Mouse (Mus musculus) intestine, embryonic 14.5 days (tissue): ENCODE measurements around the gene Tbck. TPM values are rescaled to one million over a fixed set of nuclear protein-coding genes. Genes with fewer than 3 reads are reported as not detected.

ENCODE experiments used
- ATAC-seq: fragments of 200-750 bp; cut with Nextera tagmentation; replicated peaks from 2 replicates; pipeline ENCODE4 v1.8.0; 2017; ENCODE audit warnings: low read depth, moderate number of reproducible peaks, moderate TSS enrichment, moderate library complexity; ENCODE audit not compliant: low FRiP score, low TSS enrichment
- DNase-seq: peaks from one replicate; pipeline ENCODE4 v3.0.0-alpha.2; 2018; ENCODE audit warnings: low spot score
- H3K27ac ChIP-seq: fragments of 300-500 bp; sonication (generic); 2 replicates; pipeline ENCODE4 v1.5.1; 2014; ENCODE audit warnings: low read depth, mild to moderate bottlenecking, control low read depth
- H3K27me3 ChIP-seq: fragments of 300-500 bp; sonication (generic); replicated peaks from 2 replicates; pipeline ENCODE4 v1.6.1; 2014; ENCODE audit warnings: low read length, control low read depth; ENCODE audit not compliant: control insufficient read depth, insufficient read depth
- H3K36me3 ChIP-seq: fragments of 300-500 bp; sonication (generic); 2 replicates; pipeline ENCODE4 v1.6.1; 2014; ENCODE audit warnings: low read length, control low read depth; ENCODE audit not compliant: control insufficient read depth, insufficient read depth
- H3K4me1 ChIP-seq: fragments of 300-500 bp; sonication (generic); replicated peaks from 2 replicates; pipeline ENCODE4 v1.6.1; 2014; ENCODE audit warnings: low read length, control low read depth, mixed read lengths; ENCODE audit not compliant: control insufficient read depth, insufficient read depth
- H3K4me2 ChIP-seq: fragments of 300-500 bp; sonication (generic); 2 replicates; pipeline ENCODE4 v1.6.1; 2014; ENCODE audit warnings: low read length
- H3K4me3 ChIP-seq: fragments of 300-500 bp; sonication (generic); 2 replicates; pipeline ENCODE4 v1.5.1; 2014; ENCODE audit warnings: low read depth, low read length, control low read depth, mixed read lengths
- H3K9ac ChIP-seq: fragments of 300-500 bp; sonication (generic); 2 replicates; pipeline ENCODE4 v1.6.1; 2014; ENCODE audit warnings: mild to moderate bottlenecking, low read length
- H3K9me3 ChIP-seq: fragments of 300-500 bp; sonication (generic); 2 replicates; pipeline ENCODE4 v1.6.1; 2016; ENCODE audit warnings: low read length, control low read depth; ENCODE audit not compliant: control insufficient read depth
- WGBS: fragments of 180-500 bp; shearing (Covaris S2); extraction: QIAGEN DNeasy Blood & Tissue Kit; methylation state at CpG from one replicate; pipeline ENCODE4 v1.1.7; 2014; 5-methylcytosine and 5-hydroxymethylcytosine counted together
- polyA plus RNA-seq: library from polyadenylated mRNA; unstranded; fragments of >200 nt; fragmentation: Nextera tagmentation; extraction: Ambion mirVana; gene quantifications from 2 replicates; pipeline ENCODE4 v1.2.1, GENCODE M21; 2014

The Tbck gene
- polyA plus RNA-seq, 1 experiment from 2014 or later = 17.6 TPM

DNA sequence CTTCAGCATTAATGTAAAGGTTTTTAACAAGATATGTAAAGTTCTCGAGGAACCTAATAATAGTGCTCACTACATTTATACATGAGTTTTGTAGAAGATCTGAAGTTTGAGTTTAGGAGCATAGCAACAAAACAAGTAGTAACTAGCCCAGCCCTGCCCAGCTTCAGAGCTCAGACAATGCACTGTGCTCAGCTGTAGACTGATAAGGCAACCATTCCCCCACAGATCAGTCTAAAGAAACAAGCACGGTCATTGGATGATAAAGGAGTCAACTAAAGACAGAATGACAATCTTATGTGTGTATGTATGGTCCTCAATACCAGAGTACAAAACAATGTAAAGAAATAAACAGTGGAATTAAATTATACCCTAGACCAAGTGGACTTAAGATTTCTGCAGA, 135.5 kb downstream of the Tbck start:
- Histone ChIP-seq H3K9me3 (no peaks in the 10 kb centered on the region), H3K36me3 (peaks cover 4% of the 10 kb centered on the region), H3K27me3 (no peaks in the 10 kb centered on the region), H3K27ac (no peak overlapping the region), H3K9ac (no peak overlapping the region), H3K4me2 (no peak overlapping the region), H3K4me1 (no peaks in the 10 kb centered on the region), H3K4me3 (no peak overlapping the region)
- DNase-seq (no peak), ATAC-seq (no peak)
- WGBS = 86% methylated on average over 2 of the region's 2 CpGs

DNA sequence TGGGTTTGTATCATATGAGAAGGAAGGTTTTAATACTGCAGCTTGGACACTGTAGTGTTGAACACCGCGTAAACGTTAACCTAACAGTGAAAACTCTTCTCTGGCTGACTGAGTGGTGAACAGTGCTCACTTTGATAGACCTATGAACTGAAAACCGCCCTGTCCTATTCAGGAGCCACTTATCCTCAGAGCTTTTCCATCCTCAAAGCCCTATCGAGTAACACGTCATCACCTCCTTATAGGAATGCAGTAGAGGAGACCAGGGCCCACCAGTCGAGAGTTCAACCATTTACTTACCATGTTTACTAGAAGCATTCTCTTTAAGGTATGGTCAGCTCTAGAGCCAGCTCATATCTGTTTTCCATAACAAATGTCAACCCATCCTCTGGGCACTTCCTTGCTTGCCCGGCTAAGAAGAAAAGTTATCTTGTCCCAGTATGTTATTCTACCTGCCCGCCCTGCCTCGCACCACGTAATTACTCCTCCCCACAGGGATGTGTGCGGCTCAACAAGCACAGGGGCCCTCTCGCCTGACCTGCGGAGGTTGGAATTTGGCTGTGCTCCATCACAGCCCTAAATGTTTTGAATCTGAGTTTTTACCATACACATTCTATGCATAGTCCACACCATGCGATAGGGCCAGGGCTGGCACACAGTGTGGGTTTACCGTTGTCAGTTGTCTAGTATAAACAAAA, 147.4 kb downstream of the Tbck start:
- Histone ChIP-seq H3K4me3 (no peak overlapping the region), H3K4me2 (no peak overlapping the region), H3K9me3 (no peaks in the 10 kb centered on the region), H3K9ac (no peak overlapping the region), H3K27ac (no peak overlapping the region), H3K4me1 (no peaks in the 10 kb centered on the region), H3K36me3 (peaks cover 9% of the 10 kb centered on the region; the same call in 1 of the 2 replicates), H3K27me3 (no peaks in the 10 kb centered on the region)
- 62% methylated on average over 16 of the region's 16 CpGs for WGBS
- DNase-seq (no peak), ATAC-seq (0 out of 2 replicates have a peak, but pooled peaks have one; percentile 43)

DNA sequence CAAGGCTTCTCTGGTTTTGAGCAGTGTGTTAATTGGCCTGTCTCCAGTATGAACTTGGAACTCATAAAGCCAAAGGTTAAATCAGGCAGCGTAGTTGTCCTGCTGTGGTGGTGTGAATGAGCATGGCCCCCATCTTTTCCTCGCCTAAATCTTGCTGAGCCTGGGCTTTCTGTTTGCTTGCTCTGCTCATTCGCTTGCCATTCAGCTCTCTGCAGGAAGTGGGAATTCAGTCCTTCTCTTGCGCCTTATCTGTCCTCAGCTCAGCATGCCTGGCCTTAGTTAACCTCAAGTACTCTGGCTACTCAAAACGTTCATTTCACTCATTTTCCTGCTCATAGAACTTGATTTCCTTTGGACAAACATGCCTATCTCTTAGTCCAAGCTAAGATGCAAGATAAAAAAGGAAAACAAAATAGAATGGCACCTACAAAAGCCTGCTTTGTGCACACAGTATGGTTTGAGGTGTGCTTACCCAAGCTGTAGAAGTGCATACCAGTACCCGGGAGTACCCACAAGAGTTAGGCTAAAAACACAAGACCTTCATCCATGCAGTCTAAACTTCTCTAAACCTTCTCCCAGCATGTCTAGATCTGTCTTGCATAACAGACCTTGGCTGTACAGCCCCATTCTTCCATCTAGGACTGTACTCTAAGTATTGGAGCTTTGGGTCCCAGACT, 151.3 kb downstream of the Tbck start:
- no peaks in the 10 kb centered on the region for H3K4me1 ChIP-seq

DNA sequence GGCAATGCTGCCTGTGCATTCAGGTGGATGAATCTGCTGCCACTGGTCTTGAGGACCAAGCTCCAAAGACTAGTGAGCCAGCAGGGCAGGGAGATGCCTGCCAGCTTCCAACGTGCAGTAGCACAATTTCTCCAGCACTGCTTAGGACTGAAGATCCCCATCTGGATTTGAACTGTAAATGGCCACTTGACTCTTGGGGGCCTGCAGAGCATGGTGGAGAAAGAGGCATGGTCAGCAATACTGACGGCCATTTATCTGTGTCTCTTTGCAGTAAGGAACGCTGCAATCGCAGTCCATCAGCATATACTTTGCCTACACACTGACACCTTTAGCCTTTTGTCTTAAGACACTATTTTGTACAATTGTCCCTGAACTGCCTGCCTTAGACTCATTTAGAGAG, 153.2 kb downstream of the Tbck start:
- no peak overlapping the region for H3K4me3 ChIP-seq
- peaks cover 34% of the 10 kb centered on the region for H3K36me3 ChIP-seq
- DNase-seq (no peak), ATAC-seq (no peak)
- H3K27ac ChIP-seq = no peak overlapping the region
- no peaks in the 10 kb centered on the region for H3K9me3 ChIP-seq
- H3K27me3 ChIP-seq = no peaks in the 10 kb centered on the region
- 86% methylated on average over 4 of the region's 4 CpGs for WGBS
- H3K9ac ChIP-seq = no peak overlapping the region
- no peaks in the 10 kb centered on the region for H3K4me1 ChIP-seq
- H3K4me2 ChIP-seq = no peak overlapping the region

More for the DNA sequence above, 151.3 kb downstream of the Tbck start:
- Histone ChIP-seq H3K9me3 (no peaks in the 10 kb centered on the region), H3K27me3 (no peaks in the 10 kb centered on the region), H3K36me3 (peaks cover 28% of the 10 kb centered on the region), H3K9ac (no peak overlapping the region), H3K4me2 (no peak overlapping the region), H3K27ac (no peak overlapping the region), H3K4me3 (no peak overlapping the region)
- ATAC-seq = no peak
- WGBS = 82% methylated on average over 6 of the region's 6 CpGs
- DNase-seq = no peak

DNA sequence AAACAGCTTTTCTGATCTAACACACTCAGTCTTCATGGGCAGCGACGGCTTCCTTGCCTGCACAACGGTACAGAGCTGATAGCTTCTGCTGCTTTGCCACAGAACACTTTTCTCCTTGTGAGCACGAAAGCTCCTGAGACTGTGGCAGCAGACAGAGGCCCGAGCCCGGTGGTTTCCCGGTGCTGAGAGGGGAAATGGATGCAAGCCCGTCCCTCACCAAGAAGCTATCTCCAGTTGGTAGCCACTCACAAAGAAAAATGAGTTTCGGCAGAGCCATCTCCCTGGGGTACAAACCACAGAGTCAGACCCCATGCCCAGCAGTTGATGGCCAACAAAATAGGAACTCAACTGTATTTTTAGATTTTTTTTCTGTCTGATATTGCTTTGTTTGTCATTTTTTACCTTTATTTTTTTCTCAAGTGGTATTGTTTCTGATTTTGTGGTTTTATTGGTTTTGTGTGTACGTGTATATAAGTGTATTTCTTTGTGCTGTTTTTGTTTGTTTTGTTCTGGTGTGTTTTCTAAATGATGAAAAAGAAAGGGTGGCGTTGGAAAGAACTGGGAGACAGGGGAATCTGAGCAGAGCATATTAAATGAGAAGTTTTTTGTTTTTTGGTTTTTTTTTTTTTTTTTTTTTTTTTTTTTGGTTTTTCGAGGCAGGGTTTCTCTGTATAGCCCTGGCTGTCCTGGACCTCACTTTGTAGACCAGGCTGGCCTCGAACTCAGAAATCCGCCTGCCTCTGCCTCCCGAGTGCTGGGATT, 154.9 kb downstream of the Tbck start:
- no peak for DNase-seq
- Histone ChIP-seq H3K36me3 (peaks cover 34% of the 10 kb centered on the region), H3K4me1 (no peaks in the 10 kb centered on the region), H3K9ac (no peak overlapping the region), H3K27ac (no peak overlapping the region), H3K9me3 (no peaks in the 10 kb centered on the region), H3K4me2 (no peak overlapping the region), H3K27me3 (no peaks in the 10 kb centered on the region), H3K4me3 (no peak overlapping the region)
- ATAC-seq = no peak
- 92% methylated on average over 14 of the region's 15 CpGs for WGBS

DNA sequence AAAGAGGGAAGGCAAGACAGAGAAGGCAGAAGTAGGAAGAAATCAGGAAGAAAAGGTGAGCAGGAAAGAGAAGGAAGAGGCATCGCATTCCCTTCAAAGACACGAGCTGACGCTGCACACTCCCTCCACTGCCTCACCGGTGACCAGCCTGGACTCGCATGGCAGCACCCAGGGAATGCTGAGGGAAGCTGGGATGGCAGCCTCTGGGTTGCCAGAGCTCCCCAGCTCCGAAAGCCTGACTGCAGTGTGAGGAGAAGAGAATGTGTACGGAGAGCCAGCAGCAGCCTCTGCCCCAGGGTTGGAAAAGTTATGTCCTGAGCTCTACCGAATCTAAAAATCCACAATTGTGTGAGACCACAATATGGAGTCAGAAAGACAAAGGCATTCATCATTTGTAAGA, 155.6 kb downstream of the Tbck start:
- no peak overlapping the region for H3K27ac ChIP-seq
- no peaks in the 10 kb centered on the region for H3K4me1 ChIP-seq
- H3K36me3 ChIP-seq = peaks cover 34% of the 10 kb centered on the region
- DNase-seq (no peak), ATAC-seq (no peak)
- no peaks in the 10 kb centered on the region for H3K9me3 ChIP-seq
- H3K4me2 ChIP-seq = no peak overlapping the region
- WGBS = 93% methylated on average over 8 of the region's 8 CpGs
- H3K9ac ChIP-seq = no peak overlapping the region
- no peaks in the 10 kb centered on the region for H3K27me3 ChIP-seq
- H3K4me3 ChIP-seq = no peak overlapping the region

DNA sequence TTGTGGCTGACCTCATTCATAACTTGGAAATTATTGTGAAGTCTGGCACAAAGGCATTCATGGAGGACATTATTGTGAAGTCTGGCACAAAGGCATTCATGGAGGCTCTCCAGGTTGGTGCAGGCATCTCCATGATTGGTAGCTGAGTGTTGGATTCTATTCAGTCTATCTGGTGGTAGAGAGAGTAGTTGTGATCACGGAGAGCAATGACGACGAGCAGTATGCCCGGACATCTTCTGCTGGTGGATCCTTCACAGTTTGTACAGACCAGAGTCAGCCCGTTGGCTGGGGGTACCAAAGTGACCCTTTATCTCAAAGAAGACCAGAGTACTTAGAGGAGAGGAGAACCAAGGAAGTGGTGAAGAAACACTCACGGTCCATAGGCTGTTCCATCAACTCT, 158.7 kb downstream of the Tbck start:
- Histone ChIP-seq H3K36me3 (peaks cover 27% of the 10 kb centered on the region), H3K9ac (no peak overlapping the region), H3K27ac (no peak overlapping the region), H3K27me3 (no peaks in the 10 kb centered on the region), H3K4me1 (no peaks in the 10 kb centered on the region), H3K4me2 (no peak overlapping the region), H3K4me3 (no peak overlapping the region), H3K9me3 (no peaks in the 10 kb centered on the region)
- DNase-seq (no peak), ATAC-seq (no peak)
- 94% methylated on average over 6 of the region's 6 CpGs for WGBS

DNA sequence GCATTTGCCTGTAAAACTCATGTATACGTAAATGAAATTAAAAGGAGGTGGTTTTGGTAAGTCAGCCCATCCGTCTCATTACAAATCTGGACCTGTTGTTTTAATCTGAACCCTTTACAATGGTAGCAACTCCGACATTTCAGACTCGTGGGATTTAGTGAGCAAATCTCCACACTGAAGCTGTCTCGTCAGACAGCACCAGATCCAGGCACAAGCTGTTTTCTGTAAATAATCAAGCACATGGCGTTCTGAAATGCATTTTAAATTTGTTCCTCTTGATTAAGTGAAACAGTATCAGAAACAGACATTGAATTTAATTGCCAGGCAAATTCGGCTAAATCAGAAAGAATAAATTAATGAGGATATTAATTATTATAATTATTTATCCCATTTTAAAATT, 165.7 kb downstream of the Tbck start:
- WGBS = 79% methylated on average over 7 of the region's 7 CpGs

More for the DNA sequence above, 165.7 kb downstream of the Tbck start:
- Histone ChIP-seq H3K27ac (no peak overlapping the region), H3K9me3 (no peaks in the 10 kb centered on the region), H3K36me3 (no peaks in the 10 kb centered on the region), H3K27me3 (no peaks in the 10 kb centered on the region), H3K9ac (no peak overlapping the region), H3K4me2 (no peak overlapping the region), H3K4me1 (no peaks in the 10 kb centered on the region), H3K4me3 (no peak overlapping the region)
- DNase-seq = no peak
- no peak for ATAC-seq
